Mouse (Mus musculus): ENCODE measurements around the gene Abhd12b. TPM values are rescaled to one million over a fixed set of nuclear protein-coding genes. Genes with fewer than 3 reads are reported as not detected.

The Abhd12b gene
- total RNA-seq, 2 experiments from 2014 or later = not detected

Other genes with a start within 250 kb of the Abhd12b start
- gene Sav1, start 167.1 kb upstream of the Abhd12b start, total RNA-seq (2021) = 10 to 100 TPM; 19.3 to 22.3 TPM
- 10 to 100 TPM; 53.1 to 56.4 TPM for gene Nin, start 40.4 kb upstream of the Abhd12b start, total RNA-seq (2021)
- gene Pygl, start 77.3 kb downstream of the Abhd12b start, total RNA-seq (2021) = 1 to 10 TPM; 2.2 to 3.1 TPM
- gene Trim9, start 193.5 kb downstream of the Abhd12b start, total RNA-seq (2021) = 100 to 1,000 TPM; 413 to 444 TPM